Mouse (Mus musculus) neural tube, embryonic 15.5 days (tissue): ENCODE results near the gene Harbi1. TPM values are rescaled to one million over a fixed set of nuclear protein-coding genes. Genes with fewer than 3 reads are reported as not detected.

ENCODE experiments used
- polyA plus RNA-seq: library from polyadenylated mRNA; unstranded; fragments of >200 nt; fragmentation: Nextera tagmentation; extraction: Ambion mirVana; gene quantifications from 2 replicates; pipeline ENCODE4 v1.2.1, GENCODE M21; 2015

The Harbi1 gene
- polyA plus RNA-seq, 1 experiment from 2014 or later: 18.7 TPM

Other genes with a start within 250 kb of the Harbi1 start
- 95.3 and 98.4 TPM in 2 replicates for gene Ckap5, start 184.1 kb upstream of the Harbi1 start, polyA plus RNA-seq
- gene F2, start 74.4 kb upstream of the Harbi1 start, polyA plus RNA-seq: 0.51 and 0.66 TPM in 2 replicates
- 10.9 and 12.9 TPM in 2 replicates for gene Zfp408, start 61.1 kb upstream of the Harbi1 start, polyA plus RNA-seq
- 86.2 and 99.9 TPM in 2 replicates for gene Arhgap1, start 61.0 kb upstream of the Harbi1 start, polyA plus RNA-seq
- gene Atg13, start 276 bp upstream of the Harbi1 start, polyA plus RNA-seq: 30.8 and 33.7 TPM in 2 replicates
- 21.3 and 22.0 TPM in 2 replicates for gene Ambra1, start 19.3 kb downstream of the Harbi1 start, polyA plus RNA-seq
- gene Chrm4, start 216.4 kb downstream of the Harbi1 start, polyA plus RNA-seq: 1.4 and 1.5 TPM in 2 replicates
- 161 and 243 TPM in 2 replicates for gene Mdk, start 221.4 kb downstream of the Harbi1 start, polyA plus RNA-seq
- gene Gm9821, start 234.9 kb downstream of the Harbi1 start, polyA plus RNA-seq: 0.24 and 0.57 TPM in 2 replicates